Mouse (Mus musculus) kidney, embryonic 16.5 days (tissue): ENCODE data around the gene Ubb. TPM values are rescaled to one million over a fixed set of nuclear protein-coding genes. Genes with fewer than 3 reads are reported as not detected.

ENCODE experiments used
- ATAC-seq: fragments of 200-750 bp; cut with Nextera tagmentation; 2 replicates; pipeline ENCODE4 v1.8.0; 2017; ENCODE audit warnings: moderate TSS enrichment; ENCODE audit not compliant: low FRiP score, low TSS enrichment
- H3K27ac ChIP-seq: fragments of 300-500 bp; sonication (generic); 2 replicates; pipeline ENCODE4 v1.5.1; 2014; ENCODE audit warnings: low read length
- H3K27me3 ChIP-seq: fragments of 300-500 bp; sonication (generic); 2 replicates; pipeline ENCODE4 v1.6.1; 2014; ENCODE audit warnings: low read length, control low read depth, mixed read lengths; ENCODE audit not compliant: insufficient read depth
- H3K36me3 ChIP-seq: fragments of 300-500 bp; sonication (generic); 2 replicates; pipeline ENCODE4 v1.6.1; 2014; ENCODE audit warnings: low read length, control low read depth, mixed read lengths; ENCODE audit not compliant: insufficient read depth
- H3K4me1 ChIP-seq: fragments of 300-500 bp; sonication (generic); 2 replicates; pipeline ENCODE4 v1.6.1; 2014; ENCODE audit warnings: low read length, control low read depth, mixed read lengths; ENCODE audit not compliant: insufficient read depth
- H3K4me2 ChIP-seq: fragments of 300-500 bp; sonication (generic); replicated peaks from 2 replicates; pipeline ENCODE4 v1.6.1; 2014; ENCODE audit warnings: low read depth, low read length
- H3K4me3 ChIP-seq: fragments of 300-500 bp; sonication (generic); 2 replicates; pipeline ENCODE4 v1.5.1; 2014; ENCODE audit warnings: mild to moderate bottlenecking, low read length
- H3K9ac ChIP-seq: fragments of 300-500 bp; sonication (generic); replicated peaks from 2 replicates; pipeline ENCODE4 v1.6.1; 2014; ENCODE audit warnings: low read length
- H3K9me3 ChIP-seq: fragments of 300-500 bp; sonication (generic); 2 replicates; pipeline ENCODE4 v1.6.1; 2016; ENCODE audit warnings: low read length, control low read depth
- WGBS: fragments of 180-500 bp; shearing (Covaris S2); extraction: QIAGEN DNeasy Blood & Tissue Kit; methylation state at CpG from one replicate; pipeline ENCODE4 v1.1.7; 2014; 5-methylcytosine and 5-hydroxymethylcytosine counted together
- polyA plus RNA-seq: library from polyadenylated mRNA; unstranded; fragments of >200 nt; fragmentation: Nextera tagmentation; extraction: Ambion mirVana; gene quantifications from 2 replicates; pipeline ENCODE4 v1.2.1, GENCODE M21; 2015

Gene Ubb
- polyA plus RNA-seq, 1 experiment from 2014 or later: 3,391 TPM

GRCm38 (mm10) chr11:62598571-62598970 is 47.6 kb downstream of the Ubb start:
- H3K9ac ChIP-seq: no peak overlapping the region
- H3K27me3 ChIP-seq: no peaks in the 10 kb centered on the region
- H3K4me2 ChIP-seq: no peak overlapping the region
- no peak overlapping the region for H3K4me3 ChIP-seq
- no peaks in the 10 kb centered on the region for H3K36me3 ChIP-seq
- H3K9me3 ChIP-seq: no peaks in the 10 kb centered on the region
- H3K4me1 ChIP-seq: 0 out of 2 replicates have a peak, but pooled peaks cover 4% of the 10 kb centered on the region
- no peak for ATAC-seq
- no peak overlapping the region for H3K27ac ChIP-seq
- WGBS: 78% methylated on average over 4 of the region's 4 CpGs

GRCm38 (mm10) chr11:62601732-62602618 is 51.0 kb downstream of the Ubb start:
- WGBS: 11% methylated on average over 17 of the region's 17 CpGs
- Histone ChIP-seq H3K4me2 (peak overlapping the region; percentile 62), H3K9me3 (no peaks in the 10 kb centered on the region), H3K9ac (peak overlapping the region; percentile 69), H3K36me3 (peaks cover 32% of the 10 kb centered on the region), H3K4me1 (peaks cover 25% of the 10 kb centered on the region), H3K27ac (peak overlapping the region; percentile 89), H3K4me3 (peak overlapping the region; percentile 92), H3K27me3 (no peaks in the 10 kb centered on the region)
- peak; percentile 1 for ATAC-seq

Other genes starting within 250 kb of the Ubb start
- 10.9 and 13.1 TPM in 2 replicates for gene Pigl, start 92.7 kb upstream of the Ubb start, polyA plus RNA-seq
- 63.2 and 102 TPM in 2 replicates for gene Ncor1, start 92.6 kb upstream of the Ubb start, polyA plus RNA-seq
- gene Cenpv, start 11.9 kb upstream of the Ubb start, polyA plus RNA-seq: 7.6 and 17.7 TPM in 2 replicates
- 4.6 and 6.6 TPM in 2 replicates for gene Trpv2, start 23.3 kb downstream of the Ubb start, polyA plus RNA-seq
- gene Lrrc75a, start 97.4 kb downstream of the Ubb start, polyA plus RNA-seq: 13.8 and 15.6 TPM in 2 replicates
- gene Mmgt2, start 97.5 kb downstream of the Ubb start, polyA plus RNA-seq: 66.2 and 68.1 TPM in 2 replicates
- gene Zfp287, start 180.7 kb downstream of the Ubb start, polyA plus RNA-seq: 7.5 and 9.1 TPM in 2 replicates
- gene Gm10428, start 201.9 kb downstream of the Ubb start, polyA plus RNA-seq: not detected in 2 replicates
- gene Zfp286, start 238.3 kb downstream of the Ubb start, polyA plus RNA-seq: 18.5 and 21.9 TPM in 2 replicates